Mouse (Mus musculus) urinary bladder, postnatal 36 days (tissue): Measurements from ENCODE around the gene Fry.
A peak's percentile ranks its signal among the peaks of the same experiment; 100 is the strongest.

ENCODE experiments used
- DNase-seq, 2 experiments: peaks; one replicate each; pipeline ENCODE4 v3.0.0; 2022; ENCODE audit warnings: low spot score in 2 of 2, mixed read lengths in 1 of 2

The Fry gene

DNA sequence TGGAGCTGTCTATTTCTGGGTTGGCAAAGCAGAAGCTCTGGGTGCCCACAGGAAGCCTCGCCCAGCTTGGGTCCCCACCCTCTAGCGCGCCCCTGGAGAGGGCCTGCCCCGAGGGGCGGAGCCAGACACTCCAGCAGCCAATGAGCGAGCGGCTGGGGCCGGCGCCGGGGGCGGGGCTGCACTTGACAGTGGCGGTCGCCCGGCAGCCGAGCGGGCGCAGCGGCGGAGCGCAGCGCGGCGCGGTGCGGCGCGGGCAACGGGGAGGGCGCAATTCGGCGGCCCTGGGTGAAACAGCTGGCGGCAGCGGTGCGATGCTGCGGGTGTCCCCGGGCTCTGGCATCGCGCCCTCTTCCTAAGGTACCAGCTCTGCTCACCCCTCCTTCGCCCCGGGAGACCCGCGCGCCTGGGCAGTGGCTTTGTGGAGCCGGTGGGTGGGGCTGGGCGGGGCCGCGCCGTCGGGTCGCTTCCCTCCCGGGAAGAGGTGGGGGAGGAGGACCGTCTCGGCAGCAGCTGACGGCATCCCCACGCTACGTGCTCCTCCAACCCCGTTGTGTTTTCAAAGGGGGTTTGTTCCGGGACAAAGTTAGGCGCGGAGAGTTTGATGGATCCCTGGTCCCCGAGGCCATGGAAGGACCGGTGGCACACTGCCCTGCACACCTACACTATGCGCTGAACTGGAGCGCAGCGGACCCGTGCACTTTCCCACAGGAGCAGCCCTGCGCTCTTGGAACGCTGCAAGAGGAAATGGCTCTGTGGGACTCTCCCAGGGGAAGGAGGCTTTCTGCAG is at the start of gene Fry:
Fry (plus strand) TSS at position 191 of the 787 bp plus-strand sequence.
- DNase-seq: peak; percentile 94 to 95

- DNase-seq: no peak
These were observed 48.4 kb upstream of the Fry start for GRCm38 (mm10) chr5:150070086-150070485.

DNA sequence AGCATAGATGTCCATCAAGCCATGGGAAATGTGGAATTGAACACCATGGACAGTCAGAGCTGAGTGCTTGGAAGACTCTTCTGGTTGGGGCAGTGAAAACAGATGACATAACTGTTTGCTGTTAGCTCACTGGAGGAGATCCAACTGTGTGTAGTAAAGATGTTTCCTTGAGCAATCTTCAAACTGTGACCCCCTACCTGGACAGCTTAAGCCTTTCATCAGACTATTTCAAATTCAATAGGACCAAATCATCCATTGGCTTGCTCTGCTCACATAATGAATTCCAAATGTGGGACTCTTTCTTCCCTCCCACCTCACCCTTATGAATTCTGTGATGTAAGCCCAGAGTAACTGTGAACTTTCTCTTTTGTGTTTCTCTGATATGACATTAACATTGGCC is 46.7 kb upstream of the Fry start:
- DNase-seq: no peak

DNA sequence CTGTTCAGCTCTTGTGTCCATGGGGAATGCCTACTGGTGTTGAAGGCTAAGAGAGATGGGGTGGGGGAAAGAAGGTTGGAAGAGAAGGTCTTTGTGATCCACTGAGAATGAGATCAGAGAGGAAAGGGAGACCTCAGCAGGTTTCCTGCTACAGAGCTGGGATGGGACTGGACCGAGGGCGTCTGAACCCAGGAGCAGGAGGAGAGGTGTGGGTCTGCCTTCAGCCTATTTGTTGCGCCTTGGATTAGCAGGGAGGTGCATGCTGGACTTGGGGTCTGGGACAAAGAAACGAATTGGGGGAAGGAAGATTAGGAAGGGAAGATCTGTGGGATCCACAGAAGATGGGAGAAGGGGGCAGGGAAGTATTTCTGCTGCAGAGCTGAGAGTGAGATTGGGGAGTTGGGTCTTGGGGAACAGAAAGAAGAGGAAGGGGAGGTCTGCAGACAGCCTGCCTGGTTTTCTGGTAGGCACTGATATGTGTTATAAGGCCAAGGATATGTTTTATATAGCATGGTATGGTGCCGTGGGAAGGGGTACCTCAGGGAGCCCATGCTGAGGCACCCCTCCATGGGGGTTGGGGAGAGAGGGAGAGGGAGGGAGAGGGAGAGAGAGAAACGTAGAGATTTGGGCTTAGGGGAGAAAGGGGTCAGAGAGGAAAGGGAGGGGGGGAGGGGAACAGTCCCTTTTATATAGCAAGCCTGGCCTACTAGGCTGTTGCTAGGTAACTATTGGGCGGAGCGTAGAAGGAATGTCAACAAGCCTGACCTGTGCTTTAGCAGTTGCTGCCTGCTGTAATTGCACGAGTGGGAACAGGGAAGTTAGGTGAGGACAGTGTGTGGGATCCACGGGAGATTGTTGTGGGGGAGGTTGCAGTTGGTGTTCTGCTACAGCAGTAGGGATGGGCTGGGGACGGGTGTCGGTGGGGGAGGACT is 38.3 kb upstream of the Fry start:
- DNase-seq: no peak

DNA sequence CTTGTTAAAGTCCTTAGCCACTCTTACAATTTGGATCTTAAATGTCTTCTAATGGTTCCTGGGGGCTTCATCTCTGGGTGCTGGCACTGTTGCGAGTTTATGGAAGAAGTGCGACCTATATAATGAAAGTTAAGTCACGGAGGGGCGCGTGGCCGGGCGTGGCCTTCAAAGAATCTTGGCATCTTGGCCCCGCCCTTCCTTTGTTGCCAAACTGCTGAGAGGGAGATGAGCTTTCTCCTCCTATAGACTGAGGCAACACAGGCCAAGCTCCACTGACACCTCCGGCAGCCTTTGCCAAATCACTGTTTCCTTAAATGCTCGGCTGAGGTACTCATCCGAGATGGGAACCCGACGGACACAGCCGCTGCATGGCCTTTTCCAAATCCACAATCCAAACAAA is 35.7 kb upstream of the Fry start:
- DNase-seq: no peak

DNA sequence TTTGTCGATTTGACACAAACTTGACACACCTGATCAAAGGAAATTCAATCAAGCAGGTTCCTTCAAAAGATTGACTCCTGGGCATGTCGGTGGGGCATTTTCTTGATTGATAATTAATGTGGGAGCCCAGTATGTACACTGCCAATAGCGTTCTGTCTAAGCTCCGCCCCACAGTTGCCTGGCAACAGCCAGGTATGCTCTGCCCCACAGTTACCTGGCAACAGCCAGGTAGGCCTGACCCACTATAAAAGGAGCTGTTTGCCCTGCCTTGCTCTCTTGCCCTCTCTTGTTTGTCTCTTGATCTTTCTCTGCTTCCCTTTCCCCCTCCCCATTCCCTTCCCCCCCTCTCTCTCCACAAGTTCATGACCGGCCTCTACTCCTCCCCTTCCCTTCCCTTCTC is 35.3 kb upstream of the Fry start:
- DNase-seq: no peak

GRCm38 (mm10) chr5:150097620-150098019 is 20.8 kb upstream of the Fry start:
- DNase-seq: peak; percentile 26 to 45

GRCm38 (mm10) chr5:150098754-150099153 is 19.7 kb upstream of the Fry start:
- no peak for DNase-seq

- no peak for DNase-seq
These were observed 16.7 kb upstream of the Fry start for GRCm38 (mm10) chr5:150101789-150102188.

GRCm38 (mm10) chr5:150106358-150106757 is 12.1 kb upstream of the Fry start:
- DNase-seq: no peak

GRCm38 (mm10) chr5:150111236-150111635 is 7.2 kb upstream of the Fry start:
- no peak for DNase-seq

DNA sequence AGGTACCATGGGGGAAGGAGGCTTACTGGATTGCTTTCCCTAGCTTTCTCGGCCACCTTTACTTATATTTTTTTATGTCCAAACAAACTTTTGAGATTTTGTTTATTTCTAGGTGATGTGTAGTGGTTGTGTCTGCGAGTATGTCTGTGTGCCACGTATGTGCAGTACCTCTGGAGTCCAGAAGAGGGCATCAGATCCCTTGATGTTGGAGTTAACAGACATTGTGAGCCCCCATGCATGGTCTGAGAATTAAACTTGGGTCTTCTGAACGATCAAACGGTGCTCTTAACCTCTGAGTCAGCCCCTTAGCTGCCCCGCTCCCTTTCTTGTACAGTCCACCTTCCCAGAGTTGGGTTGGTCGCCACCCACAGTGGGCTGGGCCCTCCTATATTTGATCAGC is 4.4 kb upstream of the Fry start:
- peak in 1 of 2 experiments; percentile 31 for DNase-seq

- DNase-seq: no peak
These were observed 3.7 kb upstream of the Fry start for GRCm38 (mm10) chr5:150114778-150115177.

GRCm38 (mm10) chr5:150115271-150116092 is 3.0 kb upstream of the Fry start:
- no peak for DNase-seq

DNA sequence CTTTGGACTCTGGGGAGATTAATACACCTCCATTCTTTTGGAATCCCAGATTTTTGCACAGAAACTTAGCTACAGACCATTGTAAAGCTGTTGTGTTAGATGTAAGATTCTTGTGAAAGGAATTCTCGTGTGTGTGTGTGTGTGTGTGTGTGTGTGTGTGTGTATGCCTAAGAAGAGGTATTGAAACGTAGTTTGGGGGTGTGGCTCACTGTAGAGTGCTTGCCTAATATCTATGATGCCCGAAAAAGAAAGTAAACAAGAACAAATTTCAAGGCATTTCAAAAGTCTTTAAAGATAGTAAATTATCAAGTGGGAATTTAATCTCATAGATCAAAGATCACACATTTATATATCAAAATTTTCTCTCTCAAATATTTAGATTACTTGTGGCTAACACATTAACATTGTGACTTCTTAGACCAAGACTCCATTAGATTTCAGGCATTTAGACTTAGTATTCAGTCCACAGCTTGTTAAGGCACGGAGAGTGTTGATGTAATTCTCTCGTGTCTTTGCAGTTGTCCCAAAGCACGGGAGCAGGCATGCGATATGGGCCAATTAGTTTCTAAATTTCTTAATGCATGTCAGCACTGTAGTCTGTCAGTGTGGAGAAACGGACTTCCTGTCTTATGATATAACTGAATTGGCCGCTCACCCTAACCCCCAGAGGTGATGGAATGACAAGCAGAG is 2.1 kb upstream of the Fry start:
- no peak for DNase-seq

GRCm38 (mm10) chr5:150116906-150117216 is 1.6 kb upstream of the Fry start:
- no peak for DNase-seq

GRCm38 (mm10) chr5:150118124-150118454 is 356 bp upstream of the Fry start:
- DNase-seq: no peak

DNA sequence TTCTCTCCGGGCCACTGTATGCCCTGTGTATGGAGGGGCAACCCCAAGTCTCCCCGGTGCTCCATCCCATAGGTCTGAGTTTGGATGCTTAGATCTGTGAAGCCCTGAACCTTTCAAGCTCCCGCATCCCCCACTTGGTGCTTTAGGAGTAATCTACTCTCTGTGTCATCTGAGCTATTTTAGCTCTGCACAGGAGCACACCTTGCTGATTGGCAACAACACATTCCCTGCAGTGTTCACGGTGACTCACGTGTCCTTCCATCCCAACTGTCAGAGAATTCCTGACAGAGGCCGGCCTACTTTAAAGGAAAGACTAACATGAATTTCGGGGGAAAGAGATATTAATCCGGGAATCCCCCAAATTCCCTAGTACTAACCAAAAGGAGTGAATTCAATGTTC is 2.2 kb downstream of the Fry start:
- no peak for DNase-seq

DNA sequence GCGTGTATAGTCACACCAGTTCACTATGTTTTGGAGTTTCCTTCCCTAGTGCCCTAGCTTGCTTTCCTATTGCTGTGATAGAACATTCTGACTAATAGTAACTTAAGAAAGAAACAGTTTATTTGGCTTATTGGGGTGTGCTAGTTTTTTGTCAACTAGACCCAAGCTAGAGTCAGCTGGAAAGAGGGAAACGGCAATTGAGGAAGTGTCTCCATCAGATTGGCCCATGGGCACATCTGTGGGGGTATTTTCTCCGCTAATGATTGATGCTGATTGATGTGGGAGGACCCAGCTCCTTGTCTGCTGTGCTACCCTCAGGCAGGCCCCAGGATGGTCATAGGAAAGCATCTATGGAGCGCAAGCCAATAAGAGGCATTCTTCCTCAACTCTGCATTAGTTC is 3.6 kb downstream of the Fry start:
- no peak for DNase-seq

DNA sequence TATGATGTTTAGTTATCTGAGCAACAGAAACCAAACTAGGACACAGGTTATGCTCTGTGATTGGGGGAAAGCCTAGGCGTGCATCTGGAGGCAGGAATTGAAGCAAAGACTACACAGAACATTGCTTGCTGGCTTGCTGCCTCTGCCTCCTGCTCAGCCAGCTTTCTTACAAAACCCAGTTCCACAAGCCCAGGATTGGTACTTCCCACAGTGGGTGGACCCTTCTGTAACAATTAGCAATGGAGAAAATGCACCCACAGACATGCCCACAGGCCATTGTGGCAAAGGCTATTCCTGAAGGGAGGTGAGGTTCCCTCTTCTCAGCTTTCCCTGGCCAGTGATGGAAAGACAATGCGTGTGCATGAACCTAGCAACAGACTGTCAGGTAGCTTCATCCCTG is 4.1 kb downstream of the Fry start:
- peak in 1 of 2 experiments; percentile 55 for DNase-seq

- no peak for DNase-seq
These were observed 7.5 kb downstream of the Fry start for GRCm38 (mm10) chr5:150125920-150126319.

DNA sequence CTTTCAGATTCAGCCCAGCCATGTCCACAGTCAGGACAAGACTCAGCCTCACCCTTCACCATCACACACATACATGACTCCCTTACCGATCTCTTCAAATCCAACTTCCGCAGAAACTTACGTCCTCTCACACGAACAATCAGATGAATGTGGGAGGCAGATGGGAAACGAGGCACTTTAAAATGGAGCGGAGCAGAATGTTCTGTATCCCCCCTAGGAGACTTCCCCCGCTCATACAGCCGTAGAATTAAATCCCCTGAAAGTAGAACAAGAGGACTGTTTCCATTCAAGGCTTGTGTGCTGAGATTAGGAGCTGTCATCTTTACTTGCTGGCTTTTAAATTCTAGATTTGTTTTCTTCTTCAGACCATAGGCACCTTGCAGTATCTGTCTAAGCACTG is 10.0 kb downstream of the Fry start:
- no peak for DNase-seq
